Comparison of ENCODE assay signal across 13 mouse cellular contexts in genomic region chr19:15214651-15215050, GRCm38 (mm10).
"Had no signal": no experiment of that assay in that cellular context is flagged by ENCODE, and none has a peak within 500 bp of the region (broad histone marks: within the 10 kb centered on the region; RNA-seq: fewer than 3 reads in every experiment).

No protein-coding gene starts in this region.

- H3K27ac ChIP-seq: kidney, postnatal 0 days; layer of hippocampus, adult 2 months; limb, embryonic 13.5 days; liver, embryonic 14.5 days; midbrain, embryonic 12.5 days; neural tube, embryonic 15.5 days had no signal

- H3K4me3 ChIP-seq: layer of hippocampus, adult 2 months; limb, embryonic 13.5 days; midbrain, embryonic 12.5 days; myocyte; neural tube, embryonic 15.5 days had no signal

- DNase-seq: kidney, postnatal 36 days; lung, adult 18-20 months; right cerebral cortex, postnatal 4 days; spleen, adult 18-20 months; thymus, adult 18-20 months; thymus, postnatal 14 days had no signal
